Mouse (Mus musculus) erythroblast, embryonic 14.5 days (primary cell): ENCODE results near the gene Mmp2. TPM values are rescaled to one million over a fixed set of nuclear protein-coding genes. Genes with fewer than 3 reads are reported as not detected.

Source experiments
- H3K27me3 ChIP-seq: 2 replicates; pipeline ENCODE4 v1.6.1; 2012; ENCODE audit warnings: inconsistent platforms; ENCODE audit not compliant: control insufficient read depth
- H3K36me3 ChIP-seq: 2 replicates; pipeline ENCODE4 v1.6.1; 2012; ENCODE audit warnings: mild to moderate bottlenecking, inconsistent platforms; ENCODE audit not compliant: control insufficient read depth
- H3K4me1 ChIP-seq: 2 replicates; pipeline ENCODE4 v1.6.1; 2012; ENCODE audit warnings: inconsistent platforms; ENCODE audit not compliant: control insufficient read depth
- H3K4me3 ChIP-seq: replicated peaks from 2 replicates; pipeline ENCODE3; 2012; ENCODE audit warnings: moderate library complexity, mild to moderate bottlenecking, inconsistent platforms
- H3K9me3 ChIP-seq: 2 replicates; pipeline ENCODE4 v1.6.1; 2012; ENCODE audit warnings: low read length, inconsistent platforms, mixed read lengths; ENCODE audit not compliant: control insufficient read depth
- GATA1 ChIP-seq: IDR thresholded peaks from 2 replicates; pipeline ENCODE4 v1.6.1; 2012; ENCODE audit warnings: low read length, inconsistent platforms, mixed read lengths
- TAL1 ChIP-seq: IDR thresholded peaks from 3 replicates; pipeline ENCODE4 v1.6.1; 2012; ENCODE audit warnings: low read length, inconsistent platforms, mixed read lengths
- polyA plus RNA-seq: library from polyadenylated mRNA; stranded (reverse); fragments of >175 nt; gene quantifications from 2 replicates; pipeline ENCODE4 v1.2.3, GENCODE M21; 2012

Mmp2 gene
- polyA plus RNA-seq, 1 experiment = not detected

- H3K4me1 ChIP-seq = no peaks in the 10 kb centered on the region
- no peak within 1 kb of the TSS for H3K4me3 ChIP-seq
- TF ChIP-seq TAL1 (no peak), GATA1 (no peak)
- no peaks in the 10 kb centered on the region for H3K9me3 ChIP-seq
- no peaks in the 10 kb centered on the region for H3K36me3 ChIP-seq
- no peaks in the 10 kb centered on the region for H3K27me3 ChIP-seq
Measured at GRCm38 (mm10) chr8:92901107-92901506, 74.0 kb downstream of the Mmp2 start, which contains the start of gene Capns2. Gene Capns2, plus strand, starts transcription at chr8:92901407.

GRCm38 (mm10) chr8:92902981-92903380, 75.9 kb downstream of the Mmp2 start:
- TF ChIP-seq TAL1 (no peak), GATA1 (no peak)
- Histone ChIP-seq H3K4me3 (no peak overlapping the region), H3K4me1 (no peaks in the 10 kb centered on the region), H3K9me3 (no peaks in the 10 kb centered on the region), H3K27me3 (no peaks in the 10 kb centered on the region), H3K36me3 (no peaks in the 10 kb centered on the region)

Other genes with a start within 250 kb of the Mmp2 start
- gene Irx6, start 153.0 kb upstream of the Mmp2 start, polyA plus RNA-seq = not detected in 2 replicates
- gene Lpcat2, start 28.0 kb downstream of the Mmp2 start, polyA plus RNA-seq = 0.01 TPM in 1 of 2 replicates, not detected in the other
- gene Capns2, start 74.1 kb downstream of the Mmp2 start, polyA plus RNA-seq = not detected in 2 replicates
- not detected in 2 replicates for gene Slc6a2, start 132.8 kb downstream of the Mmp2 start, polyA plus RNA-seq
- not detected in 2 replicates for gene Ces1a, start 220.9 kb downstream of the Mmp2 start, polyA plus RNA-seq